ENCODE assay signal across 15 mouse cellular contexts in the genomic region with DNA sequence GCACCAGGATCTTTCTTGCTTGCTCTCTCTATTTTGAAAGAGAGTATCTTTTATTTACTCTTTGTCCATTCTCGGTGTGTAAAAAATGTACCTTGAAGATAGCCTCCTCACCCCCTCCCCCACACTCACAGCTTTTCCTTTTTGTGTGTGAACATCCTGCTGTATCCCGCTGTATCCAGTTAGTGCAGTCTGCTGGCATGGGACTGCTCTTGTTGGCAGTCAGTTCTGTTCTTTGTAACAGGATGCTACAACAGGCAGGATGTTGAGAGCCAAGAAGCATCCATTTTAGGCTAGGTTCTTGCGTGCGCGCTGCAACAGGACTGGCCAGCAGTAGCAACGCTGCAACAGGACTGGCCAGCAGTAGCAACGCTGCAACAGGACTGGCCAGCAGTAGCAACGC. TPM values are rescaled to one million over a fixed set of nuclear protein-coding genes. Genes with fewer than 3 reads are reported as not detected.
DNase-seq lines count a peak whose midpoint lies in the region; ATAC-seq lines count a peak whose summit lies in the region.
"Had no signal": no experiment of that assay in that cellular context is flagged by ENCODE, and none has a peak within 500 bp of the region (broad histone marks: within the 10 kb centered on the region; RNA-seq: fewer than 3 reads in every experiment).

No protein-coding gene starts in this region.

- DNase-seq in forebrain, embryonic 14.5 days (ENCODE audit: low spot score), result peak; percentile 34
- peak; percentile 36 for DNase-seq in kidney, postnatal 14 days
- peak; percentile 12 for DNase-seq in adipocyte (ENCODE audit: low spot score)
- peak; percentile 30 for DNase-seq in heart, postnatal 4 days
- DNase-seq in embryonic facial prominence, embryonic 10.5 days (ENCODE audit: low spot score), result no peak
- DNase-seq: right cerebral cortex, postnatal 25 days had no signal

- H3K9me3 ChIP-seq in forebrain, embryonic 14.5 days (replicated peaks; ENCODE audit: control insufficient read depth, low read length), result no peaks in the 10 kb centered on the region
- no peaks in the 10 kb centered on the region for H3K9me3 ChIP-seq in forebrain, embryonic 16.5 days (ENCODE audit: control insufficient read depth, low read length)
- no peaks in the 10 kb centered on the region for H3K9me3 ChIP-seq in kidney, embryonic 14.5 days (ENCODE audit: control insufficient read depth, low read length)
- no peaks in the 10 kb centered on the region for H3K9me3 ChIP-seq in embryonic facial prominence, embryonic 10.5 days
- H3K9me3 ChIP-seq: heart, embryonic 15.5 days; intestine, embryonic 15.5 days; midbrain, embryonic 13.5 days; neural tube, embryonic 12.5 days had no signal

- H3K4me2 ChIP-seq in forebrain, embryonic 14.5 days (ENCODE audit: low read length), result no peak overlapping the region
- no peak overlapping the region for H3K4me2 ChIP-seq in forebrain, embryonic 16.5 days (ENCODE audit: low read length)
- no peak overlapping the region for H3K4me2 ChIP-seq in kidney, embryonic 14.5 days (replicated peaks; ENCODE audit: low read depth, low read length)
- H3K4me2 ChIP-seq: heart, embryonic 15.5 days; intestine, embryonic 15.5 days; midbrain, embryonic 13.5 days; neural tube, embryonic 12.5 days had no signal

- no peak overlapping the region for H3K27ac ChIP-seq in forebrain, embryonic 14.5 days (ENCODE audit: low read depth, low read length)
- H3K27ac ChIP-seq in forebrain, embryonic 16.5 days (ENCODE audit: low read length), result no peak overlapping the region
- H3K27ac ChIP-seq in kidney, embryonic 14.5 days (ENCODE audit: low read depth, low read length), result no peak overlapping the region
- no peak overlapping the region for H3K27ac ChIP-seq in embryonic facial prominence, embryonic 10.5 days (replicated peaks)
- H3K27ac ChIP-seq: heart, embryonic 15.5 days; intestine, embryonic 15.5 days; midbrain, embryonic 13.5 days; neural tube, embryonic 12.5 days; stomach, postnatal 0 days had no signal

- peaks cover 25% of the 10 kb centered on the region for H3K36me3 ChIP-seq in forebrain, embryonic 14.5 days (ENCODE audit: control insufficient read depth, insufficient read depth, low read length)
- H3K36me3 ChIP-seq in forebrain, embryonic 16.5 days (ENCODE audit: control insufficient read depth, insufficient read depth), result peaks cover 12% of the 10 kb centered on the region
- H3K36me3 ChIP-seq in kidney, embryonic 14.5 days (ENCODE audit: control insufficient read depth, insufficient read depth, low read length), result peaks cover 6% of the 10 kb centered on the region; the same call in 1 of the 2 replicates
- H3K36me3 ChIP-seq in embryonic facial prominence, embryonic 10.5 days (replicated peaks), result peaks cover 42% of the 10 kb centered on the region

- 0 out of 2 replicates have a peak, but pooled peaks cover 3% of the 10 kb centered on the region for H3K4me1 ChIP-seq in forebrain, embryonic 14.5 days (ENCODE audit: control insufficient read depth, insufficient read depth, low read length)
- H3K4me1 ChIP-seq in forebrain, embryonic 16.5 days (replicated peaks; ENCODE audit: control insufficient read depth, insufficient read depth, low read length), result peaks cover 16% of the 10 kb centered on the region
- no peaks in the 10 kb centered on the region for H3K4me1 ChIP-seq in kidney, embryonic 14.5 days (ENCODE audit: control insufficient read depth, insufficient read depth, low read length)
- peaks cover 14% of the 10 kb centered on the region for H3K4me1 ChIP-seq in embryonic facial prominence, embryonic 10.5 days

- no peaks in the 10 kb centered on the region for H3K27me3 ChIP-seq in forebrain, embryonic 14.5 days (replicated peaks; ENCODE audit: control insufficient read depth, insufficient read depth, low read length)
- H3K27me3 ChIP-seq in forebrain, embryonic 16.5 days (replicated peaks; ENCODE audit: control insufficient read depth, insufficient read depth, low read length), result no peaks in the 10 kb centered on the region
- no peaks in the 10 kb centered on the region for H3K27me3 ChIP-seq in kidney, embryonic 14.5 days (ENCODE audit: control insufficient read depth, insufficient read depth, low read length)
- H3K27me3 ChIP-seq in embryonic facial prominence, embryonic 10.5 days (replicated peaks; ENCODE audit: low read depth, poor library complexity, severe bottlenecking), result no peaks in the 10 kb centered on the region
- H3K27me3 ChIP-seq: heart, embryonic 15.5 days; intestine, embryonic 15.5 days; midbrain, embryonic 13.5 days; neural tube, embryonic 12.5 days had no signal

- WGBS in forebrain, embryonic 14.5 days, result 94% methylated on average over 7 of the region's 8 CpGs
- WGBS in forebrain, embryonic 16.5 days, result 90% methylated on average over 8 of the region's 8 CpGs
- WGBS in kidney, embryonic 14.5 days, result 96% methylated on average over 8 of the region's 8 CpGs
- WGBS in embryonic facial prominence, embryonic 10.5 days, result 95% methylated on average over 8 of the region's 8 CpGs

- H3K4me3 ChIP-seq in forebrain, embryonic 14.5 days (ENCODE audit: low read depth, low read length), result no peak overlapping the region
- H3K4me3 ChIP-seq in forebrain, embryonic 16.5 days (replicated peaks; ENCODE audit: low read length), result no peak overlapping the region
- no peak overlapping the region for H3K4me3 ChIP-seq in kidney, embryonic 14.5 days (ENCODE audit: low read length)
- no peak overlapping the region for H3K4me3 ChIP-seq in embryonic facial prominence, embryonic 10.5 days
- H3K4me3 ChIP-seq: heart, embryonic 15.5 days; intestine, embryonic 15.5 days; midbrain, embryonic 13.5 days; neural tube, embryonic 12.5 days had no signal

- no peak overlapping the region for H3K9ac ChIP-seq in forebrain, embryonic 14.5 days (ENCODE audit: low read length)
- no peak overlapping the region for H3K9ac ChIP-seq in forebrain, embryonic 16.5 days (replicated peaks; ENCODE audit: low read depth, low read length)
- no peak overlapping the region for H3K9ac ChIP-seq in kidney, embryonic 14.5 days (ENCODE audit: low read depth, low read length)
- H3K9ac ChIP-seq: heart, embryonic 15.5 days; intestine, embryonic 15.5 days; midbrain, embryonic 13.5 days; neural tube, embryonic 12.5 days had no signal

- ATAC-seq in forebrain, embryonic 14.5 days, result no peak
- ATAC-seq in forebrain, embryonic 16.5 days, result no peak
- no peak for ATAC-seq in kidney, embryonic 14.5 days (ENCODE audit: low FRiP score, low TSS enrichment)
- no peak for ATAC-seq in activated CD4-positive, CD25-positive, alpha-beta regulatory T cell, adult 4 months
- ATAC-seq: intestine, embryonic 15.5 days; midbrain, embryonic 13.5 days had no signal

RNA-seq across cellular contexts. Expression of gene Zfp28, which starts 3.9 kb away (rescaled TPM):
- 15.8 and 18.4 TPM in 2 replicates for polyA plus RNA-seq in forebrain, embryonic 14.5 days (2014; fragmentation: Nextera tagmentation; extraction: Ambion mirVana)
- 21.3 and 23.8 TPM in 2 replicates for polyA plus RNA-seq in forebrain, embryonic 16.5 days (2015; fragmentation: Nextera tagmentation; extraction: Ambion mirVana)
- 7.5 and 8.7 TPM in 2 replicates for polyA plus RNA-seq in kidney, embryonic 14.5 days (2014; fragmentation: Nextera tagmentation; extraction: Ambion mirVana)
- total RNA-seq in heart, postnatal 4 days (2021), result 1 to 10 TPM; 6.3 to 8.3 TPM
- 9.5 and 10.8 TPM in 2 replicates for polyA plus RNA-seq in embryonic facial prominence, embryonic 10.5 days (2016; fragmentation: Nextera tagmentation; extraction: Ambion mirVana)
- 1 to 10 TPM; 1.9 to 5.9 TPM for polyA plus RNA-seq in activated CD4-positive, CD25-positive, alpha-beta regulatory T cell, adult 4 months (2017; shearing (Covaris generic))

RNA-seq across cellular contexts. Expression of gene Smim17, which starts 11.5 kb away (rescaled TPM):
- polyA plus RNA-seq in forebrain, embryonic 14.5 days (2014; fragmentation: Nextera tagmentation; extraction: Ambion mirVana), result 3.0 and 3.5 TPM in 2 replicates
- polyA plus RNA-seq in forebrain, embryonic 16.5 days (2015; fragmentation: Nextera tagmentation; extraction: Ambion mirVana), result 3.7 and 6.0 TPM in 2 replicates
- polyA plus RNA-seq in kidney, embryonic 14.5 days (2014; fragmentation: Nextera tagmentation; extraction: Ambion mirVana), result not detected in 2 replicates
- total RNA-seq in heart, postnatal 4 days (2021), result not detected
- 0.40 and 0.42 TPM in 2 replicates for polyA plus RNA-seq in embryonic facial prominence, embryonic 10.5 days (2016; fragmentation: Nextera tagmentation; extraction: Ambion mirVana)
- polyA plus RNA-seq in activated CD4-positive, CD25-positive, alpha-beta regulatory T cell, adult 4 months (2017; shearing (Covaris generic)), result not detected
- polyA plus RNA-seq: heart, embryonic 15.5 days had no signal

RNA-seq across cellular contexts. Expression of gene Gm20715, which starts 23.1 kb away (rescaled TPM):
- not detected in 2 replicates for polyA plus RNA-seq in forebrain, embryonic 14.5 days (2014; fragmentation: Nextera tagmentation; extraction: Ambion mirVana)
- polyA plus RNA-seq in forebrain, embryonic 16.5 days (2015; fragmentation: Nextera tagmentation; extraction: Ambion mirVana), result not detected in 2 replicates
- not detected in 2 replicates for polyA plus RNA-seq in kidney, embryonic 14.5 days (2014; fragmentation: Nextera tagmentation; extraction: Ambion mirVana)
- total RNA-seq in heart, postnatal 4 days (2021), result not detected
- polyA plus RNA-seq in embryonic facial prominence, embryonic 10.5 days (2016; fragmentation: Nextera tagmentation; extraction: Ambion mirVana), result not detected in 2 replicates
- not detected for polyA plus RNA-seq in activated CD4-positive, CD25-positive, alpha-beta regulatory T cell, adult 4 months (2017; shearing (Covaris generic))
- polyA plus RNA-seq: heart, embryonic 15.5 days; intestine, embryonic 15.5 days; limb, embryonic 11.5 days; neural tube, embryonic 12.5 days; stomach, postnatal 0 days had no signal

RNA-seq across cellular contexts. Expression of gene Zfp78, which starts 23.9 kb away (rescaled TPM):
- 4.5 and 5.9 TPM in 2 replicates for polyA plus RNA-seq in forebrain, embryonic 14.5 days (2014; fragmentation: Nextera tagmentation; extraction: Ambion mirVana)
- polyA plus RNA-seq in forebrain, embryonic 16.5 days (2015; fragmentation: Nextera tagmentation; extraction: Ambion mirVana), result 5.8 and 6.8 TPM in 2 replicates
- 2.1 TPM in 2 replicates for polyA plus RNA-seq in kidney, embryonic 14.5 days (2014; fragmentation: Nextera tagmentation; extraction: Ambion mirVana)
- 1 to 10 TPM; 1.5 to 2.4 TPM for total RNA-seq in heart, postnatal 4 days (2021)
- polyA plus RNA-seq in embryonic facial prominence, embryonic 10.5 days (2016; fragmentation: Nextera tagmentation; extraction: Ambion mirVana), result 0.88 and 1.3 TPM in 2 replicates
- 1 to 10 TPM; 1.8 to 2.4 TPM for polyA plus RNA-seq in activated CD4-positive, CD25-positive, alpha-beta regulatory T cell, adult 4 months (2017; shearing (Covaris generic))

RNA-seq across cellular contexts. Expression of gene Gm3854, which starts 43.4 kb away (rescaled TPM):
- 1.7 and 2.7 TPM in 2 replicates for polyA plus RNA-seq in forebrain, embryonic 14.5 days (2014; fragmentation: Nextera tagmentation; extraction: Ambion mirVana)
- polyA plus RNA-seq in forebrain, embryonic 16.5 days (2015; fragmentation: Nextera tagmentation; extraction: Ambion mirVana), result 5.2 and 5.8 TPM in 2 replicates
- 2.6 TPM in 2 replicates for polyA plus RNA-seq in kidney, embryonic 14.5 days (2014; fragmentation: Nextera tagmentation; extraction: Ambion mirVana)
- total RNA-seq in heart, postnatal 4 days (2021), result under 1 TPM; 0.24 to 0.38 TPM
- polyA plus RNA-seq in embryonic facial prominence, embryonic 10.5 days (2016; fragmentation: Nextera tagmentation; extraction: Ambion mirVana), result 2.3 and 3.1 TPM in 2 replicates
- polyA plus RNA-seq in activated CD4-positive, CD25-positive, alpha-beta regulatory T cell, adult 4 months (2017; shearing (Covaris generic)), result under 1 TPM; 0.24 to 0.31 TPM
